Mouse (Mus musculus): ENCODE measurements around the gene Apol10b. TPM values are rescaled to one million over a fixed set of nuclear protein-coding genes. Genes with fewer than 3 reads are reported as not detected.
"Not testable (repeated sequence)": the region's sequence is repeated elsewhere in the genome, so short reads cannot be mapped to it uniquely, and the experiment has no call there.

The Apol10b gene
- polyA plus RNA-seq (2015; fragmentation: Nextera tagmentation; extraction: Ambion mirVana): 0.28 and 0.37 TPM in 2 replicates

DNA sequence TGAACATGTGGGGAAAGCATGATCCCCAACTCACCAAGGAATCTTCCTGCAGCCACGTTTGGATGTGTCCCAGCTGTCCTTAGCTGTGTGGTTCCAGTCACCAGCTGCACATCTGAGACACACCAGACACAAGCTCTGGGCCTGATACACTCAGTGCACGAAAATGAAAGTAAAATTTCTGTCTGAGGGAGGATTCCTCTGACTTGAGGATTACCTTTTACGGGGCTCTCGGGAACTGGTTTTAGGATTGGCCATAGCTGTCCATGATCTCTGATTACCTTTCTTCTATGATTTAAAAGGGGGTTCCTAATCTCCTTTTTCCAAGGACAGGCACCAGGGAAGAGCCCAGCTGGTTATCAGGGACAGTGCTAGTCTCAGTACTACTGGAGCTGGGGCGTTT, at the start of gene Apol10b:
Gene Apol10b, minus strand, starts transcription at position 165 of the 400 bp plus-strand sequence.
- no peak within 1 kb of the TSS for H3K4me2 ChIP-seq
- no peak for ATAC-seq (ENCODE audit: insufficient read depth, low FRiP score, low read depth)
- no peak within 1 kb of the TSS for H3K27ac ChIP-seq
- H3K9ac ChIP-seq: no peak within 1 kb of the TSS
- 39% methylated on average over 5 of the region's 5 CpGs for WGBS
- H3K27me3 ChIP-seq (replicated peaks): no peaks in the 10 kb centered on the region
- no peaks in the 10 kb centered on the region for H3K36me3 ChIP-seq
- no peak within 1 kb of the TSS for H3K4me3 ChIP-seq (replicated peaks)
- H3K4me1 ChIP-seq: no peaks in the 10 kb centered on the region
- H3K9me3 ChIP-seq: no peaks in the 10 kb centered on the region

DNA sequence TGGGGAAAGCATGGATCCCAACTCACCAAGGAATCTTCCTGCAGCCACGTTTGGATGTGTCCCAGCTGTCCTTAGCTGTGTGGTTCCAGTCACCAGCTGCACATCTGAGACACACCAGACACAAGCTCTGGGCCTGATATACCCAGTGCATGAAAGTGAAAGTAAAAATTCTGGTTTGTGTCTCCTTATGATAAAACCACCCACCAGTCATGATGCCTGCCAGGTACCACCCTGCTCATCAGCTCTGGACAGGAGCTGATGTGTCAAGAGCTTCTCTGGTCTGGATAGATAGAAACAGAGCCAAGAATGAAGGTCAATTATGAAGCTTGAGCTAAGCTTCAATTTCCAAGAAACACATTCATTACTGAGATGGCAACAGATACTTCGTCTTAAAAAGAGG, 47.3 kb upstream of the Apol10b start, which contains the start of gene Apol11b:
Gene Apol11b, minus strand, starts transcription at position 111 of the 400 bp plus-strand sequence.
- WGBS: 62% methylated on average over 2 of the region's 2 CpGs
- H3K4me3 ChIP-seq (replicated peaks); ATAC-seq (ENCODE audit: insufficient read depth, low FRiP score, low read depth); H3K27me3 ChIP-seq (replicated peaks); H3K4me2 ChIP-seq; H3K4me1 ChIP-seq; H3K27ac ChIP-seq; H3K9ac ChIP-seq; H3K36me3 ChIP-seq; H3K9me3 ChIP-seq: not testable (repeated sequence)

- H3K36me3 ChIP-seq; H3K9me3 ChIP-seq; H3K4me3 ChIP-seq (replicated peaks); ATAC-seq (ENCODE audit: insufficient read depth, low FRiP score, low read depth); H3K27ac ChIP-seq; H3K9ac ChIP-seq; H3K4me1 ChIP-seq; H3K27me3 ChIP-seq (replicated peaks); H3K4me2 ChIP-seq: not testable (repeated sequence)
- WGBS: 70% methylated on average over 3 of the region's 3 CpGs
These were observed 33.9 kb upstream of the Apol10b start for GRCm38 (mm10) chr15:77629822-77630221.

DNA sequence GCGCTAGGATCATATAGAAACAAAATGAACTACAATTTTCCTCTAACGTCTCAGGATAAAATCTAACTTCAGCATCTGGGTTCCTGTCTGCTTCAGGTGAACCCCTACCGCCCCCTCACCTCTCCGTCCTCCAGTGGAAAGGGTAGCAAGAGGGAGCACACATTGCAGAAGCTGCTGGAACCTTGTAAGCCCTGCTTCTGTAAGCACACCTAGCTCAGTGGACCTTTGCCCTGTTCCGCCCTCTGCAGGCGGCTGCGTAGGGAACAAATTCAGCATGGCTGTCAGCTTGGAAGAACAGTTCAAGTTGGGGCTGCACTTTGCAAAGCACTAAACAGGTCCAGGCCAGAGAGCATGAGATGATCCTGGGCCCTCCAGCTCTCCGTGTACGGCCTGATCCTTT, 32.7 kb upstream of the Apol10b start:
- H3K9ac ChIP-seq; H3K4me3 ChIP-seq (replicated peaks); H3K4me2 ChIP-seq; H3K27me3 ChIP-seq (replicated peaks); ATAC-seq (ENCODE audit: insufficient read depth, low FRiP score, low read depth); H3K4me1 ChIP-seq; H3K27ac ChIP-seq; H3K36me3 ChIP-seq; H3K9me3 ChIP-seq: not testable (repeated sequence)
- 47% methylated on average over 9 of the region's 9 CpGs for whole genome bisulfite sequencing

GRCm38 (mm10) chr15:77626471-77626870, 30.5 kb upstream of the Apol10b start:
- WGBS: 66% methylated on average over 4 of the region's 4 CpGs
- not testable (repeated sequence) for H3K36me3 ChIP-seq; H3K4me3 ChIP-seq (replicated peaks); ATAC-seq (ENCODE audit: insufficient read depth, low FRiP score, low read depth); H3K4me2 ChIP-seq; H3K27me3 ChIP-seq (replicated peaks); H3K9ac ChIP-seq; H3K9me3 ChIP-seq; H3K4me1 ChIP-seq; H3K27ac ChIP-seq

DNA sequence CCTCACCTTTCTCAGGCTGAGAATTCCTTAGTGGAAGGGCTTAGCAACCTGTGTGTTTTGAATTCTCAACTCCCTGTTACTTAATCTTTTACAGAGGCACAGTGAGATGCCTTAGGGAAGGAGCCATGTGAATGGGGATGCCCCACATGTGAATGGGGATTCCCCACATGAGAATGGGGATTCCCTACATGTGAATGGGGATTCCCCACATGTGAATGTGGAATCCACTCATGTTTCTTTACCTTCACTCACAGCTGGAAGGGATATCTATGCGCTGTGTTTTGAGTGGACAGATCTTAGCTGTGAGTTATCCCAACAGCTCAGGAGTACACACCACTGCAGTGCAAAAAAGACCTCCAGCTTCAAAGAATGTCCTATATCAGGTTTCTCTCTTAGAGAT, 28.8 kb upstream of the Apol10b start:
- ATAC-seq (ENCODE audit: insufficient read depth, low FRiP score, low read depth): no peak

GRCm38 (mm10) chr15:77606069-77606468, 10.1 kb upstream of the Apol10b start:
- Histone ChIP-seq H3K4me2 (no peak overlapping the region), H3K4me3 (replicated peaks) (no peak overlapping the region), H3K9me3 (no peaks in the 10 kb centered on the region), H3K9ac (no peak overlapping the region), H3K27ac (no peak overlapping the region), H3K4me1 (no peaks in the 10 kb centered on the region), H3K27me3 (replicated peaks) (no peaks in the 10 kb centered on the region), H3K36me3 (no peaks in the 10 kb centered on the region)
- 85% methylated on average over 3 of the region's 3 CpGs for WGBS
- ATAC-seq (ENCODE audit: insufficient read depth, low FRiP score, low read depth): no peak

More for the DNA sequence above, 28.8 kb upstream of the Apol10b start:
- H3K4me2 ChIP-seq: no peak overlapping the region
- H3K36me3 ChIP-seq: no peaks in the 10 kb centered on the region
- no peak overlapping the region for H3K4me3 ChIP-seq (replicated peaks)
- no peaks in the 10 kb centered on the region for H3K4me1 ChIP-seq
- 77% methylated on average over 1 of the region's 1 CpGs for WGBS
- no peak overlapping the region for H3K27ac ChIP-seq
- H3K27me3 ChIP-seq (replicated peaks): no peaks in the 10 kb centered on the region
- H3K9ac ChIP-seq: no peak overlapping the region
- H3K9me3 ChIP-seq: no peaks in the 10 kb centered on the region

DNA sequence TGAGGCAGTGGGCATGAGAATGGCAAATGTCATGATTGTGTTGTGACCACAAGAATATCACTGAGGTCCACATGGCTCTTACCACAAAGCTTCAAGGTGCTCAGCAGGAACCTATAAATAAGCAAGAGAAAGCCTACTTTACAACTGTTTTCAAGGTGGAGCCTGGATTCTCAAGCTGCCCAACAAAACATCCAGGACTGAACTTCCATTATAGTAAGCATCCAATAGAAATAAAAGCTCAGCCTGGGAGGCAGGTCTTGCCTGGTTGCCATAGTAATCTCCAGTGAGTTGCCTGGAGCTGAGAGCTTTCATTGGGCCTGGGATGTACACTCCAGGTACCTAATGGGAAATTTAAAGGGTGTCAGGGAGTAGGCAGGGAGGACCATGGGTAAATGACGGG, 3.0 kb upstream of the Apol10b start, which contains the start of gene Gm36245:
Gene Gm36245, plus strand, starts transcription at position 301 of the 400 bp plus-strand sequence.
- no peak within 1 kb of the TSS for H3K9ac ChIP-seq
- 76% methylated on average over 1 of the region's 1 CpGs for WGBS
- no peaks in the 10 kb centered on the region for H3K9me3 ChIP-seq
- no peaks in the 10 kb centered on the region for H3K36me3 ChIP-seq
- no peak within 1 kb of the TSS for H3K4me3 ChIP-seq (replicated peaks)
- no peaks in the 10 kb centered on the region for H3K4me1 ChIP-seq
- no peaks in the 10 kb centered on the region for H3K27me3 ChIP-seq (replicated peaks)
- no peak within 1 kb of the TSS for H3K4me2 ChIP-seq
- H3K27ac ChIP-seq: no peak within 1 kb of the TSS
- no peak for ATAC-seq (ENCODE audit: insufficient read depth, low FRiP score, low read depth)

DNA sequence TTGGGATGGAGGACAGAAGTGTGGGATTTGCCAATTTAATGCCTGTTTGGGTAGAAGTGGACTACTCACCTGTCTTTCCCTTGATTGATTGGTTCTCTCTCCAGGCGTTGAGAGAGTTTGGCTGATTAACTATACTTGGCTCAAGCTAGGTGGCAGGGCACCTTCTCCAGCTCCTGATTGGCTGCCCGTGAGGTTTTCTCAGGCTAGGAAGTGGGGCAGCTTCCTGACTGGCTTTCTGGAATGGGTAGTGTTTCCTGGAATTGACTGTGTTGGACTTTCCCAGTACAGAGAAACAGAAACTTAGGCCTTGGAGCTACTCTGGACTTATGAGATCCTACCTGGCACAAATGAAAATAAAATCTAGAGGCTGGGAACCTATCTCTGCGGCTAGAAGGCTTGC, 2.5 kb upstream of the Apol10b start:
- H3K27ac ChIP-seq: no peak overlapping the region
- no peak overlapping the region for H3K4me3 ChIP-seq (replicated peaks)
- H3K9ac ChIP-seq: no peak overlapping the region
- 61% methylated on average over 3 of the region's 3 CpGs for WGBS
- H3K9me3 ChIP-seq: no peaks in the 10 kb centered on the region
- H3K4me1 ChIP-seq: no peaks in the 10 kb centered on the region
- H3K27me3 ChIP-seq (replicated peaks): no peaks in the 10 kb centered on the region
- no peaks in the 10 kb centered on the region for H3K36me3 ChIP-seq
- H3K4me2 ChIP-seq: no peak overlapping the region
- ATAC-seq (ENCODE audit: insufficient read depth, low FRiP score, low read depth): no peak

DNA sequence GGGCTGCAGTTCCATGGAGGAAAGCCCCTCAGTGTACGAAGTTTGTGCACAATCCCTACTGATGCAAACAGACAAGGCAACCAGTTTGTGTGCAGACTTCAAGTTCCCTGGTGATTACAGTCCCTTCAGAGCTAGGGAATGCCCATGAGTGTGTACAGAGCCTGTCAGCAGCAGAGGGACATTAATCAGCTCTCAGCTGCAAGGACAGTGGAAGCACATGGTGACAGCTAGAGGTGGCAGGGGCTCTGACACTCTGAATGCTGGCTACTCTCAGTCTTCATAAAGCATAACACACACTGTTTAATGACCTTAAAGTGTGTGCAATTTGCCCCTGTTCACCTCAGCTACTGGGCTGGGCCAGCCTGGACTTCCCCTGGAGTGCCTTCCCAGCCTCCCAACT, 2.4 kb downstream of the Apol10b start:
- Histone ChIP-seq H3K9me3 (no peaks in the 10 kb centered on the region), H3K4me2 (no peak overlapping the region), H3K4me1 (no peaks in the 10 kb centered on the region), H3K4me3 (replicated peaks) (no peak overlapping the region), H3K27ac (no peak overlapping the region), H3K36me3 (no peaks in the 10 kb centered on the region), H3K27me3 (replicated peaks) (no peaks in the 10 kb centered on the region), H3K9ac (no peak overlapping the region)
- no peak for ATAC-seq (ENCODE audit: insufficient read depth, low FRiP score, low read depth)
- 59% methylated on average over 1 of the region's 1 CpGs for WGBS

GRCm38 (mm10) chr15:77590881-77591280, 5.0 kb downstream of the Apol10b start:
- H3K36me3 ChIP-seq: no peaks in the 10 kb centered on the region
- ATAC-seq (ENCODE audit: insufficient read depth, low FRiP score, low read depth): no peak
- H3K4me2 ChIP-seq: no peak overlapping the region
- H3K9me3 ChIP-seq: no peaks in the 10 kb centered on the region
- H3K4me1 ChIP-seq: no peaks in the 10 kb centered on the region
- no peak overlapping the region for H3K27ac ChIP-seq
- 56% methylated on average over 2 of the region's 2 CpGs for WGBS
- H3K27me3 ChIP-seq (replicated peaks): no peaks in the 10 kb centered on the region
- H3K9ac ChIP-seq: no peak overlapping the region
- no peak overlapping the region for H3K4me3 ChIP-seq (replicated peaks)

- H3K27ac ChIP-seq: no peak overlapping the region
- no peaks in the 10 kb centered on the region for H3K27me3 ChIP-seq (replicated peaks)
- H3K36me3 ChIP-seq: no peaks in the 10 kb centered on the region
- no peak overlapping the region for H3K4me3 ChIP-seq (replicated peaks)
- no peaks in the 10 kb centered on the region for H3K9me3 ChIP-seq
- H3K9ac ChIP-seq: no peak overlapping the region
- no peaks in the 10 kb centered on the region for H3K4me1 ChIP-seq
- no peak overlapping the region for H3K4me2 ChIP-seq
- ATAC-seq (ENCODE audit: insufficient read depth, low FRiP score, low read depth): no peak
These were observed 6.9 kb downstream of the Apol10b start for GRCm38 (mm10) chr15:77588981-77589380.

DNA sequence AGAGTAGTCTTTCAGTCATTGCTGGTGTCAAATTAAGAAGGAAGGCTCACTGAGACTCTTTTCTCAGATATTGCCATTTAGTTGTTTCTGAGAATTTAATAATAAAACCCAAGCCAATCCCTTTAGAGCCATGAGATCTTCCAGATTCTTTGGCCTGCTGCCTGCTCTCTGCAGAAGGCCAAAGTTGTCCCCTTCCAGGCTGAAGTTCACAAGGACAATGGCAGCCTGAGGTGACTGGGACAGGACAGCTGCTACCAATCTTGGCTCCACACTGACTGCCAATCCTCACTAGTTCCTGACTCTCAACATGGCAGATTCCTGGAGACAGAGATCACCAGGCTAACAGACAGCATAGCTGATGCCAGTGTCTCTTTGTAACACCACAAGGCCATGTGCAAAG, 8.9 kb downstream of the Apol10b start:
- no peak overlapping the region for H3K4me3 ChIP-seq (replicated peaks)
- H3K27ac ChIP-seq: no peak overlapping the region

More for the DNA sequence above, 8.9 kb downstream of the Apol10b start:
- Histone ChIP-seq H3K27me3 (replicated peaks) (no peaks in the 10 kb centered on the region), H3K9ac (no peak overlapping the region), H3K4me2 (no peak overlapping the region), H3K36me3 (no peaks in the 10 kb centered on the region), H3K4me1 (no peaks in the 10 kb centered on the region), H3K9me3 (no peaks in the 10 kb centered on the region)
- ATAC-seq (ENCODE audit: insufficient read depth, low FRiP score, low read depth): no peak
